Mouse (Mus musculus) heart, embryonic 12.5 days (tissue): ENCODE data around the gene Gramd1a. TPM values are rescaled to one million over a fixed set of nuclear protein-coding genes. Genes with fewer than 3 reads are reported as not detected.
A peak's percentile ranks its signal among the peaks of the same experiment; 100 is the strongest.

Experiments used
- ATAC-seq: fragments of 200-750 bp; cut with Nextera tagmentation; 2 replicates; pipeline ENCODE4 v1.8.0; 2017; ENCODE audit warnings: moderate TSS enrichment, moderate library complexity; ENCODE audit not compliant: insufficient number of reproducible peaks, low FRiP score
- H3K27ac ChIP-seq: fragments of 300-500 bp; sonication (generic); 2 replicates; pipeline ENCODE4 v1.5.1; 2016; ENCODE audit warnings: mild to moderate bottlenecking, moderate library complexity; ENCODE audit not compliant: poor library complexity, severe bottlenecking
- H3K27me3 ChIP-seq: fragments of 300-500 bp; sonication (generic); replicated peaks from 2 replicates; pipeline ENCODE4 v1.6.1; 2016; ENCODE audit warnings: mild to moderate bottlenecking, moderate library complexity
- H3K36me3 ChIP-seq: fragments of 300-500 bp; sonication (generic); 2 replicates; pipeline ENCODE4 v1.6.1; 2016; ENCODE audit warnings: mild to moderate bottlenecking, moderate library complexity
- H3K4me1 ChIP-seq: fragments of 300-500 bp; sonication (generic); replicated peaks from 2 replicates; pipeline ENCODE4 v1.6.1; 2016; ENCODE audit warnings: mild to moderate bottlenecking
- H3K4me2 ChIP-seq: fragments of 300-500 bp; sonication (generic); 2 replicates; pipeline ENCODE4 v1.6.1; 2016; ENCODE audit warnings: mild to moderate bottlenecking, moderate library complexity
- H3K4me3 ChIP-seq: fragments of 300-500 bp; sonication (generic); 2 replicates; pipeline ENCODE4 v1.5.1; 2016; ENCODE audit warnings: mild to moderate bottlenecking
- H3K9ac ChIP-seq: fragments of 300-500 bp; sonication (generic); 2 replicates; pipeline ENCODE4 v1.6.1; 2016; ENCODE audit warnings: mild to moderate bottlenecking, moderate library complexity
- H3K9me3 ChIP-seq: fragments of 300-500 bp; sonication (generic); replicated peaks from 2 replicates; pipeline ENCODE4 v1.6.1; 2016; ENCODE audit warnings: mild to moderate bottlenecking, moderate library complexity
- WGBS: fragments of 180-500 bp; shearing (Covaris S2); methylation state at CpG from one replicate; pipeline ENCODE4 v1.1.7; 2016; 5-methylcytosine and 5-hydroxymethylcytosine counted together
- polyA plus RNA-seq: library from polyadenylated mRNA; unstranded; fragments of >200 nt; fragmentation: Nextera tagmentation; extraction: Ambion mirVana; gene quantifications from 2 replicates; pipeline ENCODE4 v1.2.1, GENCODE M21; 2016

Gramd1a gene
- polyA plus RNA-seq, 1 experiment from 2014 or later, result 63.4 TPM

- Histone ChIP-seq H3K27me3 (no peaks in the 10 kb centered on the region), H3K4me3 (peak overlapping the region; percentile 75), H3K9ac (peak overlapping the region; percentile 92), H3K36me3 (no peaks in the 10 kb centered on the region), H3K27ac (peak overlapping the region; percentile 94), H3K9me3 (no peaks in the 10 kb centered on the region), H3K4me1 (peaks cover 65% of the 10 kb centered on the region), H3K4me2 (peak overlapping the region; percentile 83)
- under 1% methylated on average over 63 of the region's 63 CpGs for WGBS
- peak; percentile 90 for ATAC-seq
These were observed 5.0 kb downstream of the Gramd1a start for GRCm38 (mm10) chr7:31150566-31151300.

- 6% methylated on average over 19 of the region's 20 CpGs for WGBS
- peaks cover 59% of the 10 kb centered on the region for H3K4me1 ChIP-seq
- no peak for ATAC-seq
These were observed 5.7 kb downstream of the Gramd1a start for GRCm38 (mm10) chr7:31149751-31150565.

DNA sequence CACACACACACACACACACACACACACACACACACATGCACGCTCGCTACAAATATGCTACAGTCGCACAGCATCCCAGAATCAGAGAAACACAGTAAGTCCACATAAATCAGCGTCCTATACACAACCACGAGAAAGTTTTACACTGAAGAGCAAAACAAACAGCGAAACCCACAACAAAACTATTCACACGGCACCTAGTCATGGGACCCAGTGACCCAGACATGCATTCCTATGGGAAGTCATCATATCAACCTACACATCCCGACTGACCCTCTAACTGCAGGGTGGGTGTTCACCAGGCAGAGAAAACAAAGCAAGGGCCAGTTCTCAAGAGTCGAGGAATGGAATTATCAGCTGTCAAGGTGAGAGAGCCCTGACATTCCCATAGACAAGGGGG lies 6.4 kb downstream of the Gramd1a start:
- peaks cover 5% of the 10 kb centered on the region; the same call in 1 of the 2 replicates for H3K36me3 ChIP-seq
- peaks cover 59% of the 10 kb centered on the region for H3K4me1 ChIP-seq
- ATAC-seq, result no peak
- peak overlapping the region; percentile 75 for H3K4me3 ChIP-seq
- H3K27me3 ChIP-seq, result no peaks in the 10 kb centered on the region
- H3K4me2 ChIP-seq, result peak overlapping the region; percentile 83
- no peaks in the 10 kb centered on the region for H3K9me3 ChIP-seq
- 39% methylated on average over 9 of the region's 9 CpGs for WGBS
- H3K9ac ChIP-seq, result peak overlapping the region; percentile 92
- H3K27ac ChIP-seq, result peak overlapping the region; percentile 94

More at GRCm38 (mm10) chr7:31149751-31150565, 5.7 kb downstream of the Gramd1a start:
- Histone ChIP-seq H3K36me3 (peaks cover 3% of the 10 kb centered on the region; the same call in 1 of the 2 replicates), H3K4me2 (peak overlapping the region; percentile 83), H3K27me3 (no peaks in the 10 kb centered on the region), H3K9ac (peak overlapping the region; percentile 92), H3K4me3 (peak overlapping the region; percentile 75), H3K27ac (peak overlapping the region; percentile 94), H3K9me3 (no peaks in the 10 kb centered on the region)

DNA sequence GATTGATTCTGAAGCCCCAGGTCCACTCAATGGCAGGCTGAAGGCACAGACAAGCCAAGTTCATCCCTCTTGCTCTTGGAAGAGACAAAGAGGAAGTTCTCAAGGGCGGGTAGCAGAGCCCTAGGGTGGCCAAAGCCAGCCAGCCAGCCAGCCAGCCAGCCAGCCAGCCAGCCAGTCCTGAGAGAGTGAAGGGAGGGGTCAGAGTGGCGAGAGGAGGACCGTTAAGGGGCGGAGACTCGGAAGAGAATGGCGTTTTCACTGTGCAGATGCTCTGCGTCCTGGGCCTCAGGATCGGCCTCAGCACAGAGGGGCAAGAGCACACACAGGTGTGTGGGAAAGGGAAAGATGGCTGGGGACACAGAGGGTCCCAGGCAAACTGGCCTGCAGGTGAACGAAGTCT lies 6.9 kb downstream of the Gramd1a start:
- H3K9ac ChIP-seq, result peak overlapping the region; percentile 92
- no peak for ATAC-seq
- H3K27ac ChIP-seq, result peak overlapping the region; percentile 94
- 7% methylated on average over 9 of the region's 9 CpGs for WGBS
- peaks cover 59% of the 10 kb centered on the region for H3K4me1 ChIP-seq
- peak overlapping the region; percentile 75 for H3K4me3 ChIP-seq
- no peaks in the 10 kb centered on the region for H3K27me3 ChIP-seq
- no peaks in the 10 kb centered on the region for H3K9me3 ChIP-seq
- H3K36me3 ChIP-seq, result peaks cover 5% of the 10 kb centered on the region
- peak overlapping the region; percentile 83 for H3K4me2 ChIP-seq

- H3K27me3 ChIP-seq, result no peaks in the 10 kb centered on the region
- peaks cover 12% of the 10 kb centered on the region for H3K36me3 ChIP-seq
- H3K4me1 ChIP-seq, result peaks cover 59% of the 10 kb centered on the region
- no peak for ATAC-seq
- WGBS, result 73% methylated on average over 3 of the region's 3 CpGs
- peak overlapping the region; percentile 92; the same call in 1 of the 2 replicates for H3K9ac ChIP-seq
- peak overlapping the region; percentile 83 for H3K4me2 ChIP-seq
- no peaks in the 10 kb centered on the region for H3K9me3 ChIP-seq
- peak overlapping the region; percentile 86 for H3K27ac ChIP-seq
- no peak overlapping the region; the same call in 1 of the 2 replicates for H3K4me3 ChIP-seq
These were observed 7.6 kb downstream of the Gramd1a start for GRCm38 (mm10) chr7:31148086-31148485.

DNA sequence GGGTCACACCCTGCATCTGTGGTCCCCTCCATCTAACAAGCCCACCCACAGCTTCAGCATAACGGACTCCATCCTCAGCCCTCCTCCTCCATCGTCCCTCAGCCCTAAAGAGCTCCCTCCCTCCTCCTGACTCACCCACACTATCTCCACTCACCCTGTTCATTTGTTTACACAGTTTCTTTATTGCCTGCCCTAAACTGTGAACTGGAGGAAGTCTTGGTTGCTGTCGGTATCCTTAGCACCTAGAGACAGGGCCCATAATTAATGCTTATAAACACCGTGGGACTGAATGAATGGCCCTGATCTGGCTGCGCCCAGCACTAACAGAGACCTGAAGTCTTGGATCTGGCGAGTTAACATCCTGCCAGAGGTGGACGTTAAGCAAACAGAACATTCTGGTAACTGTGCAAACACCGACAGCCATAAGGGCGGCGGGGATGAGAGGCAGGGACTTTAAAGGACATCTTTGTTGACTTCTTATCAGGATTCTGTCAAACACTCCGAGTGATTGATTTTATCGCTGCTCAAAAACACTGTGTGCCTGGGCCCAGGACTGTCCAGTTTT lies 10.0 kb downstream of the Gramd1a start:
- Histone ChIP-seq H3K27me3 (no peaks in the 10 kb centered on the region), H3K4me1 (peaks cover 57% of the 10 kb centered on the region), H3K9me3 (no peaks in the 10 kb centered on the region), H3K36me3 (peaks cover 36% of the 10 kb centered on the region), H3K4me2 (no peak overlapping the region), H3K27ac (no peak overlapping the region), H3K4me3 (no peak overlapping the region), H3K9ac (no peak overlapping the region)
- WGBS, result 41% methylated on average over 12 of the region's 12 CpGs
- ATAC-seq, result no peak

GRCm38 (mm10) chr7:31144886-31145285 lies 10.8 kb downstream of the Gramd1a start:
- Histone ChIP-seq H3K4me2 (no peak overlapping the region), H3K27me3 (no peaks in the 10 kb centered on the region), H3K4me1 (peaks cover 62% of the 10 kb centered on the region), H3K27ac (no peak overlapping the region), H3K9ac (no peak overlapping the region), H3K4me3 (no peak overlapping the region), H3K36me3 (peaks cover 44% of the 10 kb centered on the region), H3K9me3 (no peaks in the 10 kb centered on the region)
- WGBS, result 94% methylated on average over 16 of the region's 16 CpGs
- ATAC-seq, result no peak

GRCm38 (mm10) chr7:31140941-31141340 lies 14.8 kb downstream of the Gramd1a start:
- no peak for ATAC-seq
- H3K4me3 ChIP-seq, result no peak overlapping the region
- no peak overlapping the region for H3K4me2 ChIP-seq
- no peaks in the 10 kb centered on the region for H3K9me3 ChIP-seq
- 84% methylated on average over 10 of the region's 10 CpGs for WGBS
- H3K4me1 ChIP-seq, result peaks cover 28% of the 10 kb centered on the region
- H3K36me3 ChIP-seq, result peaks cover 83% of the 10 kb centered on the region
- H3K9ac ChIP-seq, result no peak overlapping the region
- H3K27me3 ChIP-seq, result no peaks in the 10 kb centered on the region
- H3K27ac ChIP-seq, result peak overlapping the region; percentile 53; the same call in 1 of the 2 replicates

- Histone ChIP-seq H3K4me3 (no peak overlapping the region), H3K4me1 (peaks cover 24% of the 10 kb centered on the region), H3K36me3 (peaks cover 90% of the 10 kb centered on the region), H3K27ac (peak overlapping the region; percentile 53; the same call in 1 of the 2 replicates), H3K9ac (no peak overlapping the region), H3K4me2 (no peak overlapping the region), H3K9me3 (no peaks in the 10 kb centered on the region), H3K27me3 (no peaks in the 10 kb centered on the region)
- ATAC-seq, result peak; percentile 41; the same call in 1 of the 2 replicates
- 20% methylated on average over 4 of the region's 4 CpGs for WGBS
These were observed 15.4 kb downstream of the Gramd1a start for GRCm38 (mm10) chr7:31140302-31140701.

DNA sequence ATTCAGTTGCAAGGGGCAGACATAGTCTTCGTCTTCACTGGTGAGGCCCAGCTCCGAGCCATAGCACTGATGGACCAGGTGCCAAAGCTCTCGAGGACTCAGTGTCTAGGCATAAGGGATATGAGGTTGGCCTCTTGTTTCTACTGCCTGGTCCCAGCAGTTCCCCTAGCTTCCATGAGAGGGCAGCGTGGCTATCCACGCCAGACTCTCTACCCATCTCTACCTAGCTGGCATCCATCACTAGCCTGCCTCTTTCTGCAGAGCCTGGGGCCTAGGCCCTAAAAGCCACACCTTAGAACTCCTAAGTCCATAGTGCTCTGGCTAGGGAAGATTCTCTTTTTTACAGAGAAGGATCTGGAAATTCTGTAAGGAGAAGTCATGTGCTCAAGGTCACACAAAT lies 15.9 kb downstream of the Gramd1a start:
- Histone ChIP-seq H3K9me3 (no peaks in the 10 kb centered on the region), H3K27ac (peak overlapping the region; percentile 53; the same call in 1 of the 2 replicates), H3K9ac (no peak overlapping the region), H3K4me1 (peaks cover 24% of the 10 kb centered on the region), H3K27me3 (no peaks in the 10 kb centered on the region), H3K4me2 (no peak overlapping the region), H3K4me3 (no peak overlapping the region), H3K36me3 (peaks cover 90% of the 10 kb centered on the region)
- ATAC-seq, result peak; percentile 44; the same call in 1 of the 2 replicates
- 62% methylated on average over 5 of the region's 5 CpGs for WGBS

DNA sequence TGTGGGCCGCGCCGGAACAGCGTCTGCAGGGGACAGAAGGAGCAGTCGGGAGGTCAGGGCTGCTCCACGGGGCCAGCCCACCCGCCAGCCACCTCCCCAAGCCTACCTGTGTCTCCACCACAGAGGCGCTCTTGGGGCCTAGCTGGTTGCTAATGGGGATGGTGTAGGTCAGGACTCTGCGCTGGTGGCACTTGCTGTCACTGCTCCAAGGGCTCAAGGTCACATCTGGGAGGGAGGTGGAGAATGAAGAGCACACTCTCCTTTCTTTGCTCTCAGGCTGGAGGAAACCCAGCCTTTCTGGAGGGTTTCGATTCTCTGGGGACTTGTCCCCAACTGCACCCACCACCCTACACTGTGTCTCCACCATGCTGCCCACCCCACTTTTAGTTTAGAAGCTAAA lies 20.0 kb downstream of the Gramd1a start:
- 94% methylated on average over 10 of the region's 10 CpGs for WGBS
- H3K4me2 ChIP-seq, result no peak overlapping the region
- ATAC-seq, result no peak
- no peak overlapping the region for H3K4me3 ChIP-seq
- peaks cover 100% of the 10 kb centered on the region for H3K36me3 ChIP-seq
- no peak overlapping the region for H3K27ac ChIP-seq
- peaks cover 13% of the 10 kb centered on the region for H3K4me1 ChIP-seq
- H3K9ac ChIP-seq, result no peak overlapping the region
- no peaks in the 10 kb centered on the region for H3K9me3 ChIP-seq
- no peaks in the 10 kb centered on the region for H3K27me3 ChIP-seq
